Mouse (Mus musculus) liver, embryonic 12.5 days (tissue): ENCODE data around the gene Trim69. TPM values are rescaled to one million over a fixed set of nuclear protein-coding genes. Genes with fewer than 3 reads are reported as not detected.
"Not testable (repeated sequence)": the region's sequence is repeated elsewhere in the genome, so short reads cannot be mapped to it uniquely, and the experiment has no call there.

Source experiments
- ATAC-seq: fragments of 200-750 bp; cut with Nextera tagmentation; 2 replicates; pipeline ENCODE4 v1.8.0; 2017; ENCODE audit warnings: moderate number of reproducible peaks, mild to moderate bottlenecking, moderate library complexity
- H3K27ac ChIP-seq: fragments of 300-500 bp; sonication (generic); 2 replicates; pipeline ENCODE4 v1.5.1; 2016; ENCODE audit warnings: mild to moderate bottlenecking
- H3K27me3 ChIP-seq: fragments of 300-500 bp; sonication (generic); replicated peaks from 2 replicates; pipeline ENCODE4 v1.6.1; 2016; ENCODE audit warnings: mild to moderate bottlenecking, moderate library complexity
- H3K36me3 ChIP-seq: fragments of 300-500 bp; sonication (generic); 2 replicates; pipeline ENCODE4 v1.6.1; 2016; ENCODE audit warnings: mild to moderate bottlenecking, moderate library complexity
- H3K4me1 ChIP-seq: fragments of 300-500 bp; sonication (generic); 2 replicates; pipeline ENCODE4 v1.6.1; 2016
- H3K4me2 ChIP-seq: fragments of 300-500 bp; sonication (generic); 2 replicates; pipeline ENCODE4 v1.6.1; 2016; ENCODE audit warnings: mild to moderate bottlenecking, moderate library complexity
- H3K4me3 ChIP-seq: fragments of 300-500 bp; sonication (generic); 2 replicates; pipeline ENCODE4 v1.5.1; 2016; ENCODE audit warnings: mild to moderate bottlenecking, moderate library complexity
- H3K9ac ChIP-seq: fragments of 300-500 bp; sonication (generic); 2 replicates; pipeline ENCODE4 v1.6.1; 2016; ENCODE audit warnings: mild to moderate bottlenecking, moderate library complexity
- H3K9me3 ChIP-seq: fragments of 300-500 bp; sonication (generic); replicated peaks from 2 replicates; pipeline ENCODE4 v1.6.1; 2016; ENCODE audit warnings: mild to moderate bottlenecking, moderate library complexity
- WGBS: fragments of 180-500 bp; shearing (Covaris S2); methylation state at CpG from one replicate; pipeline ENCODE4 v1.1.7; 2016; ENCODE audit not compliant: insufficient replicate concordance; 5-methylcytosine and 5-hydroxymethylcytosine counted together
- polyA plus RNA-seq: library from polyadenylated mRNA; unstranded; fragments of >200 nt; fragmentation: Nextera tagmentation; extraction: Ambion mirVana; gene quantifications from 2 replicates; pipeline ENCODE4 v1.2.1, GENCODE M21; 2016

Gene Trim69
- polyA plus RNA-seq, 1 experiment from 2014 or later = not detected

DNA sequence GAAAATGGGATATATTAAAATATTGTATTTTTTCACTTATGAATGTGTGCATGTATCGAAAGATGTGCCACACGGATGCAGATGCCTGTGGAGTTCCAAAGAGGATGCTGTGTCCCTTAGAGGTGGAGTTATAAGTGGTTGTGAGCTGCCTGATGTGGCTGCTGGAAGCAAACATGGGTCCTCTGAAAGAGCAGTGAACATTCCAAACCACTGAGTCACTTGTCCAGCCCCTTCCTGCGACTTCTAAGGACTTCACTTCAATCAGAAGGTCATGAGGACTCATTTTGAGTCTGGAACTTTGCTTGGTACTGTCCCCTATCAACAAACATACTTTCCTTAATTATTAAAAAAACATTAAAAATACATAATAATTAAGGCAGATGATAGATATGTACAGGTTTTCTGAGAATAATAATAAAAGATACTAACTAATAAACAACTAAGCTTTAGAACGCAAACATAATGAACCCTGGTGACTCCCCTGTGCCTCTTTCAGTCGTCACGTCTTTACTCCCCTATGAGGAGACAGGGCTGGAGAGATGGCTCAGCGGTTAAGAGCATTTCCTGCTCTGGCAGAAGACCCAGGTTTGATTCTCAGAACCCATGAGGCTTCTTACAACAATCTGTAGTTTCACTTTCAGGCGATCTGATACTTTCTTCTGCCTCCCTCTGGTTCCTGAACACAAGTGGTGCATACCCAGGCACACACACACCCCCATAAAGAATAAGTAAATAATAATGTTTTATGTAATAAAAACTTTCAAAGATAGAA, 19.7 kb downstream of the Trim69 start:
- H3K27ac ChIP-seq = no peak overlapping the region

DNA sequence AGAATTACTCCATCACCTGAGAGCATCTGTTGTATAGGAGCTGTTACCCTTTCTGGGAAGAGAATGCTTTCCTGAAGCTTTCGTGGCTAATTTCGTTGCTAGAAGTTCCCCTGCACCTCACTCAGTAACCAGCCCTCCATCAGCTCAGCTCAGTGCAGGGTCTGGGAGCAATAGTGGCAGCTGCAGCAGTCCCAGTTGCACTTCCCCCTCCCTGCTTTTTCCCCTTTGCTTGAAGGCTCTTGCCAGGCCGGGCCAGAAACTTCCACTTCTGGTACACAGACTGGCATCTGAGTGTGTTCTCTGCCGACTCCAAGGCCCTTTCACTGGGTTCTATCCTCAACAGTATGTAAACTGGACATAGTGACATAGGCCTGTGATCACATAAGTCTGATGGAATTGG, 24.6 kb downstream of the Trim69 start:
- H3K9me3 ChIP-seq = no peaks in the 10 kb centered on the region
- H3K27me3 ChIP-seq = no peaks in the 10 kb centered on the region
- H3K4me1 ChIP-seq = peaks cover 6% of the 10 kb centered on the region; the same call in 1 of the 2 replicates
- 62% methylated on average over 4 of the region's 4 CpGs for WGBS
- H3K4me2 ChIP-seq = no peak overlapping the region
- H3K9ac ChIP-seq = no peak overlapping the region
- ATAC-seq = no peak
- no peaks in the 10 kb centered on the region for H3K36me3 ChIP-seq
- H3K27ac ChIP-seq = no peak overlapping the region
- H3K4me3 ChIP-seq = no peak overlapping the region

More for the DNA sequence above, 19.7 kb downstream of the Trim69 start:
- ATAC-seq = no peak
- H3K36me3 ChIP-seq = no peaks in the 10 kb centered on the region
- H3K9me3 ChIP-seq = no peaks in the 10 kb centered on the region
- no peaks in the 10 kb centered on the region for H3K27me3 ChIP-seq
- H3K4me3 ChIP-seq = no peak overlapping the region
- H3K4me1 ChIP-seq = no peaks in the 10 kb centered on the region
- 55% methylated on average over 8 of the region's 8 CpGs for WGBS
- H3K4me2 ChIP-seq = no peak overlapping the region
- no peak overlapping the region for H3K9ac ChIP-seq

DNA sequence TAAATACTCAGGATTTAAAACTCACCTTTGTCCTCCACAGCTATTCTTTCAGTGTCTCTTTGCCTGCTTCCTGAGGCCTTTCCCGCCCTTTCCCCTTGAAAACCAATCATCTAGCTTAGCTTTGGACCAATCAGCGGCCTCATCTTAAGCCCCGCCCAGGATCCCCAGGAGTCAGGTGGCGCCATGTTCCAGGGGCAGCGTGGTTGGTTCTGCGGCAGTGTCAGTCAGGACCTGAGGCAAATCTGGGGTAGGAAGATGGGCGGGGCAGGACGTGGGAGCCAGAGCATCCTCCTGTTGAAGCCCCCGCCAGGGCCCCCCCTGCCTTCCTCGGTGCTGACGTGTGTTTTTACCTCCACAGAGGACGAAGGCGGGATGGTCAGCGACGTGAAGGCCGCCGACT, 25.6 kb downstream of the Trim69 start, which contains the start of the genes Patl2 and Terb2:
TSS of gene Patl2 (minus strand) at position 84 of the 400 bp plus-strand sequence.
TSS of gene Terb2 (plus strand) at position 167 of the 400 bp plus-strand sequence.
- Histone ChIP-seq H3K9ac (no peak within 1 kb of the TSS), H3K27ac (no peak within 1 kb of the TSS), H3K4me3 (no peak within 1 kb of the TSS), H3K4me2 (no peak within 1 kb of the TSS), H3K4me1 (peaks cover 6% of the 10 kb centered on the region; the same call in 1 of the 2 replicates), H3K9me3 (no peaks in the 10 kb centered on the region), H3K27me3 (no peaks in the 10 kb centered on the region), H3K36me3 (no peaks in the 10 kb centered on the region)
- ATAC-seq = no peak
- WGBS = 74% methylated on average over 17 of the region's 17 CpGs

DNA sequence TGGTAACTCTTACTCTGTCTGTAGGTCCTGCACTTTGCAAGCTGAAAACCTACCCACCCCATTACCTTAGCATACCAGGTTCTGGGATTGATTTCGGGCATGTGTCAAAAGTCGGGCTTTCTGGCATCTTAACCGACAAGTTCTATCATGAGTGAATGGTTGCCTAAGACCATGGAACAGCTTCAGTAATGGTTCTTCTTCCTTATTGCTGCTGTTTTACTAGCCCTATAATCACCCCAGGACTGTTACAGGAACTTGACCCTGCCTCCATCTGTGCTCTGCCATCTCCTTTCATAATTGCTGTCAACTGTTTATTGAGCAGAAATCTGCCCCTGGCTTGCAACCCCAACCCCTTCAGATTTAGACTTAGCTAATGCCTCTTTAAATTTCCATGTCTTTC, 26.3 kb downstream of the Trim69 start:
- no peak overlapping the region for H3K9ac ChIP-seq
- no peaks in the 10 kb centered on the region for H3K27me3 ChIP-seq
- H3K9me3 ChIP-seq = no peaks in the 10 kb centered on the region
- H3K4me2 ChIP-seq = no peak overlapping the region
- H3K36me3 ChIP-seq = no peaks in the 10 kb centered on the region
- peaks cover 7% of the 10 kb centered on the region; the same call in 1 of the 2 replicates for H3K4me1 ChIP-seq
- ATAC-seq = no peak
- H3K4me3 ChIP-seq = no peak overlapping the region
- WGBS = 84% methylated on average over 3 of the region's 3 CpGs
- no peak overlapping the region for H3K27ac ChIP-seq

DNA sequence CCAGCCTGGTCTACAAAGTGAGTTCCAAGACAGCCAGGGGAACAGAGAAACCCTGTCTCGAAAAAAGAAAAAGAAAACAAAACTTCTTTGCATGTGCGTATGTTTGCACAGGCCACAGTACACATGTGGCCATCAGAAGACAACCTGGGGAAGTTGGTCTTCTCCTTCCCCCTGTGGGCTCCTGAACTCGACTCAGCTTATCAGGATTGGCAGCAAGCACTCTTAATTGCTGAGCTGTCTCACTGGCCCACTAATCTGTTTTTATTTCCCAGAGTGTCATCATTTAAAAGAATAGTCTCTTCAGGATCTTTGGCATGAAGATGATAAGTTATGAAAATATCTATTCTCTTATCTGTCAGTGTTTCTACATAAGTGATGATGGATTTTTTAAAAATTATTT, 31.3 kb downstream of the Trim69 start:
- Histone ChIP-seq H3K27ac (no peak overlapping the region), H3K36me3 (no peaks in the 10 kb centered on the region), H3K4me1 (peaks cover 6% of the 10 kb centered on the region; the same call in 1 of the 2 replicates), H3K4me3 (no peak overlapping the region), H3K4me2 (no peak overlapping the region), H3K9ac (no peak overlapping the region), H3K27me3 (no peaks in the 10 kb centered on the region), H3K9me3 (no peaks in the 10 kb centered on the region)
- no peak for ATAC-seq
- 45% methylated on average over 3 of the region's 3 CpGs for WGBS

DNA sequence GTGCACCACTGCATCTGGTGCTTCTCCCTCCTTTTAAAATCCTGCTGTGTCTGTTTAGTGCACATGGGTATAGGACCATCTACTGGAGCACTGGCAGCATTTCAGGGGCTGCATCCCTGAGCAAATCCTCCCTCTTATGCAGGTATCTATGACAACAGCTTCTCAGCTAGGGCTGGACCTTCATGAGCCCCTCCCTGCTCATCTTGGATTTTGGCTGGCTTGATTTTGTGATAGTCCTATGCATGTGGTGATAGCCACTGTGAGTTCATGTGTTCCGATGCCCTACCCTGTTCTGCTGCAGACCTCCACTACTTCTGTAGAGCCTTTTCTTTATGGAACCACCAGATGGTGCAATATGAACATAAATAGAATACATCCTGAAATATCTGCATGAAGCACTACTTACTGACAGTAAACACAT, 34.0 kb downstream of the Trim69 start:
- 0 out of 2 replicates have a peak, but pooled peaks have one; percentile 24 for ATAC-seq
- Histone ChIP-seq H3K4me1 (peaks cover 3% of the 10 kb centered on the region; the same call in 1 of the 2 replicates), H3K36me3 (no peaks in the 10 kb centered on the region)

DNA sequence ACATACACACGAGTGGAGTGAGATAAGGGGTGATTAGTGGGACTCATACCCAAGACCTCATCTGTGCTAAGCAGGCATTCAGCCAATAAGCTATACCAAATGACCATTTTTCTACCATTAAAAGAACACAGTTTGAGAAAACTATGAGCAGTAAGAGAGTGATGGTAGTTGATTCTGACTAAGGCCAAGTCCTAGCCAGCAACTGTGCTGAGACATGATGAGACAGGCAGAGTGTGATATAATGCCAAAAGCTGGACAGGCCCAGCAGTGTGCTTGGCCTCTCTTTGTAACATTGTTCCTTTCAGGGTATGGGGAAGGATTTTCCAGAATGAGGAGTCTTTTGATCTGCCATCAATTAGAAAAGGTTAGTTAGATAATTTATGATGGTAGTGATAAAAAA, 41.0 kb downstream of the Trim69 start:
- Histone ChIP-seq H3K4me3 (no peak overlapping the region), H3K4me2 (no peak overlapping the region), H3K4me1 (no peaks in the 10 kb centered on the region), H3K27ac (no peak overlapping the region), H3K9ac (no peak overlapping the region), H3K9me3 (no peaks in the 10 kb centered on the region), H3K27me3 (no peaks in the 10 kb centered on the region), H3K36me3 (no peaks in the 10 kb centered on the region)
- 47% methylated on average over 1 of the region's 1 CpGs for WGBS
- ATAC-seq = no peak

More for the DNA sequence above, 34.0 kb downstream of the Trim69 start:
- no peak overlapping the region for H3K4me3 ChIP-seq
- WGBS = 59% methylated on average over 1 of the region's 1 CpGs
- H3K27ac ChIP-seq = no peak overlapping the region
- H3K9ac ChIP-seq = no peak overlapping the region
- no peaks in the 10 kb centered on the region for H3K27me3 ChIP-seq
- no peak overlapping the region for H3K4me2 ChIP-seq
- H3K9me3 ChIP-seq = no peaks in the 10 kb centered on the region

DNA sequence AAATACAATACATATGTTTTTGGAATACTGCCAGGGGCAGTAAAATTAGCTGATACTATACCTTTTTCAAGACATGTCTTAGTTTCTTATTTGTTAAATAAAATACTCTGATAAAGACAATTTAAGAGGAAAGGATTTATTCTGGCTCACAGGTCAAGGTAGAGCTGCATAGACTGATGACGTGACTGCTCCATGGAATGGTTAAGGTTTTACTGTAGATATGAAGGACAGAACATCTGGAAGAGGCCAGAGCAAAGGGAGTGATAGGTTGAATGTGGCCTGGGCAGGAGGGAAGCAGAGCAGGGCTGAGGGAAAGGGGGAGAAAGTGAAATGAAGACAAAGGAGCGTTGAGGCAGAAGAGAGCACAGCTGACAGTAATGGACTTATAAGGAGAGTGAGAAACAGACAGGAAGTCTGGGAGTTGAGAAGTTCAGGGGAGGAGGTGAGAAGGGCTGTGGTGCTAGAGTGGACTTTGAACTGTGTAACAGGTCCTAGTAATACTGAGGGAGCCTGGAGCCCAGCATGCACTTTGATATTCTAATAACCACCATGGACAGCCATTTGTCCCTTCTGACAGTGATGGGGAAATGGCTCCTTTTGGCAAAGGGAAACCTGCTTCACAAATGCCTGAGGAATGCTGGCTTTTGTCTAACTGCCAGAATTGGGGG, 46.1 kb downstream of the Trim69 start:
- no peak for ATAC-seq
- no peaks in the 10 kb centered on the region for H3K4me1 ChIP-seq
- H3K4me2 ChIP-seq = no peak overlapping the region
- no peak overlapping the region for H3K9ac ChIP-seq
- no peaks in the 10 kb centered on the region for H3K36me3 ChIP-seq
- H3K27me3 ChIP-seq = no peaks in the 10 kb centered on the region
- H3K4me3 ChIP-seq = no peak overlapping the region
- H3K27ac ChIP-seq = no peak overlapping the region
- no peaks in the 10 kb centered on the region for H3K9me3 ChIP-seq
- WGBS = 42% methylated on average over 2 of the region's 2 CpGs

DNA sequence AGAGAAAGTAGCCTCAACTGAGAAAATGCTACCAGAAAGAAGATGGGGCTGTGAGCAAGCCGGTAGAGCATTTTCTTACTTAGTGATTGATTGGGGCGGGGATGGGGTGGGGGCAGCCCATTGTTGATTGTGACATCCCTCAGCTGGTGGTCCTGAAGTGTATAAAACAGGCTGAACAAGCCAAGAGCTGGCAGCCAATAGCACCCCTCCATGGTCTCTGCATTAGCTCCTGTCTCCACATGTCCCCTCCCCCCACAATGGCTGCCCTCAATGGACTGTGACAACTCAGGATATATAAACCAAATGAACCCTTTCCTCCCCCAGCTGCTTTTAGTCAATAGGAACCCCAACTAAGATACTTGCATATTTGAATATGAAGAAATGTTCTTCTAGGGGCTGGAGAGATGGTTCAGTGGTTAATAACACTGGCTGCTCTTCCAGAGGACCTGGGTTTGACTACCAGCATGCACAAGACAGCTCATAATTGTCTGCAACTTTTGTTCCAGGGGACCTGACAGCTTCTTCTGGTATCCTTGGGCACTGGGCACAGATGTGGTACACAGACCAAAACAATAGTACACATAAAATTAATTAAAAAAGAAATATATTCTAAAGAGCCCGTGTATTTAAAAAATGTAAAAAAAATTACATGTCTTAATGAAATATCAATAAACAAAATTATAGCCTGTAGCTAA, 50.2 kb downstream of the Trim69 start:
- no peak overlapping the region for H3K4me2 ChIP-seq
- no peak overlapping the region for H3K4me3 ChIP-seq
- no peak for ATAC-seq
- H3K27me3 ChIP-seq = no peaks in the 10 kb centered on the region
- 0 out of 2 replicates have a peak, but pooled peaks cover 5% of the 10 kb centered on the region for H3K4me1 ChIP-seq
- H3K9me3 ChIP-seq = no peaks in the 10 kb centered on the region
- WGBS = 84% methylated on average over 3 of the region's 3 CpGs
- no peak overlapping the region for H3K9ac ChIP-seq
- H3K36me3 ChIP-seq = no peaks in the 10 kb centered on the region
- no peak overlapping the region for H3K27ac ChIP-seq

DNA sequence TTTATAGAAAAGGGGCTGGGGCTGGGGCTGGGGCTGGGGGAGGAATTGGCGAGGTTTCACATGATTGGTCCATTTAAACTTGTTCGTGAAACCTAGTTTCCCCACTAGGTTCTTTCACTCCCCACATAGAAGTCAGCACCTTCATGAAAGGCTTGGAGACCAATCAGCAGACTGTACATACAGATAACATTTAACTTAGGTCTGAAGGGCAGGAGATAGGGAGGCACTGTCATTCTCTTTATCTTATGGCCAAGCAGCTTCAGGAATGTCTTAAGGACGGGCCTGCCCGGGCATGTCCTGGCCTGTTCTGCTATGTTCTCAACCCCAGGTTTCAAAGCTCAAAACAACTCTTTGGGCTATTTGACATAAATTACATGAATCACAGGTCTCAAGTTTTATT, 56.6 kb downstream of the Trim69 start:
- H3K9me3 ChIP-seq, H3K27me3 ChIP-seq, H3K4me3 ChIP-seq, H3K4me2 ChIP-seq, H3K36me3 ChIP-seq, H3K9ac ChIP-seq: not testable (repeated sequence)
- 40% methylated on average over 4 of the region's 4 CpGs for WGBS
- ATAC-seq = peak; percentile 91
- Histone ChIP-seq H3K4me1 (peaks cover 44% of the 10 kb centered on the region), H3K27ac (peak overlapping the region; percentile 66)

DNA sequence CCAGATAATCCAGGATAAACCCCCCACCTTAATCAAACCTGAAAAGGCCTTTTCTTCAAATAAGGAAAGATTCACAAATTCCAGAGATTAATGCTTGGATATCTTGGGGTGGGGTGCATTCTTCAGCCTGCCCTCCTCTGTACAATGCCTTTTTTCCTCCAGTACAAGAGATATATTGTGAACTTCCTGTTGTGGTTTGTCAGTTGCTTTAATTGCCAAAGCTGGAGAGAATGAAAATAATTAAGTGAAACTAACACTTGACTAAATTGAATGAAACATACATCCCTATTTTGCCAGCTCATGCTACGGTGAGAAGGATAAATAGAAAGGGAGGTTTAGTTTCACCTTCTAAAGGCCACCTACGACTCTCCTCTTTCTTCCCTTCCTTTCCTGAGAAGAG, 57.7 kb downstream of the Trim69 start:
- WGBS = 61% methylated on average over 2 of the region's 2 CpGs
- H3K4me3 ChIP-seq = no peak overlapping the region
- H3K4me2 ChIP-seq = no peak overlapping the region
- ATAC-seq = no peak
- H3K36me3 ChIP-seq = no peaks in the 10 kb centered on the region
- H3K27ac ChIP-seq = peak overlapping the region; percentile 4; the same call in 1 of the 2 replicates
- peaks cover 4% of the 10 kb centered on the region; the same call in 1 of the 2 replicates for H3K9me3 ChIP-seq
- no peaks in the 10 kb centered on the region for H3K27me3 ChIP-seq
- peaks cover 53% of the 10 kb centered on the region for H3K4me1 ChIP-seq
- H3K9ac ChIP-seq = no peak overlapping the region

DNA sequence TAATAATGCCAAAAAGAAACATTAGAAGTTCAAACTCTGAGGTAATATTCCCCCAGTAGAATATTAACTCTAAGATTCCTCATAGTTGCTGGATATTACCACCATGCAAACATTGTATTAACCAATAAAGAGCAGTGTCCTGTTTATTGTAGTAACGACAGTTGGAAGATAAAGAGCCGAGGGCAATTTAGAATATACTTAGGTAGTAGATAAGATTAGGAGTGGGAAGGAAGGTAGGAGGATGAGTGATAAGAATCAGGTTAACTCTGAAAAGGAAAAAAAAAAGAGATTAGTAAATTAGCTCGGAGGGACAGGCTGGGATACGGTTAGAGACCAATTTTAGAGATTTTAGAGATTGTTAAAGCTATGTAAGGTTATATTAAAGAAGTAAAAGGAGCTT, 60.9 kb downstream of the Trim69 start:
- 19% methylated on average over 4 of the region's 4 CpGs for WGBS

More for the DNA sequence above, 60.9 kb downstream of the Trim69 start:
- no peak overlapping the region for H3K4me3 ChIP-seq
- no peak overlapping the region for H3K9ac ChIP-seq
- H3K4me1 ChIP-seq = peaks cover 62% of the 10 kb centered on the region
- 0 out of 2 replicates have a peak overlapping the region, but pooled peaks have one; percentile 20 for H3K27ac ChIP-seq
- no peak overlapping the region for H3K4me2 ChIP-seq
- no peak for ATAC-seq
- H3K36me3 ChIP-seq = no peaks in the 10 kb centered on the region
- H3K27me3 ChIP-seq = no peaks in the 10 kb centered on the region
- peaks cover 4% of the 10 kb centered on the region; the same call in 1 of the 2 replicates for H3K9me3 ChIP-seq
